Mouse (Mus musculus) activated CD4-positive, CD25-positive, alpha-beta regulatory T cell (primary cell): ENCODE measurements around the gene Ak6. TPM values are rescaled to one million over a fixed set of nuclear protein-coding genes. Genes with fewer than 3 reads are reported as not detected.

ENCODE experiments used
- polyA plus RNA-seq, 2 experiments: library from polyadenylated mRNA; unstranded; fragments of 100-300 nt; shearing (Covaris generic); gene quantifications; one replicate each; pipeline ENCODE4 v1.2.1; 2017

Ak6 gene
- 100 to 1,000 TPM; 116 to 165 TPM for polyA plus RNA-seq

DNA sequence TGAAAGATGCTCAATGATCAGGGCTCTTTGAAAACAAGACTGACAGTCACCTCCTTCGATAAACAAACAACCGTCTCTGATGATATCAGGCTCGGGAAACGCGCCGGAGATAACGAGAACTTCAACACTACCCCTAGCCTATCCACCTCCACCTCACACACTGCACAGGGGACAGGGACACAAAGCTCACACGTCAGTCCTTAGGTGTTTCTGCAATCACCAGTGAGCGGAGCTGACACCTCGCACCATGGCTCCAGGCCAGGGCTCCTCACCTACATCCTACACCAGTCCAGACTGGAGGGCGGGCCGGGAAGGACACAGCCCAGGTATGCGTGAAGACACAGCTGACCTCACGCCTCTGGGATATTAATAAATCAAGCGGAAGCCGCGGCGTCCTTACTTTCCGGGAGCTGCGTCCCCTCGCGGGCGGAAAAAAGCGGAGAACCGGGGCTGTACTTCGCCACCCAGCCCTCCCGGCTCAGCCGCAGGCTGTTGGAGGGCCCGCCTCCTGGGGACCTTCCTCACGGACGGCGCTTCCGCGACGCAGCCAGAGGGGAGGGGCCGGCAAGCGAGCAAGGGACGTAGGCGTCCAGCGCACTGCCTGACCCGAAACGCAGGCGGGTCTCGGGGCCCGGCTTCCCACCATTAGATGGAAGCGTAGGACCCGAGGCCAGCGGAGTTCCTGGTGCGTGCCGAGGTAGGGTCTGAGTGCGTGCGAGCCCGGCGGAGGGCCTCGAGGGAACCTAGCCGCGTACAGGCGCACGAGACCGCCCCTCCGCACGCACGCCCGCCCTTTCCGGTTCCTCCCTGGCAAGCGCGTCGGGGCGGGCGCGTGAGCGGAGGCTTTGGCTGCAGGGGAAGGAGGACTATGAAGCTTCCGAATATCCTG lies at the start of gene Ak6, which contains the start of gene Rad17:
Gene Ak6, plus strand, starts transcription at position 430 of the 889 bp plus-strand sequence.
Gene Rad17, minus strand, starts transcription at position 502 of the 889 bp plus-strand sequence.

DNA sequence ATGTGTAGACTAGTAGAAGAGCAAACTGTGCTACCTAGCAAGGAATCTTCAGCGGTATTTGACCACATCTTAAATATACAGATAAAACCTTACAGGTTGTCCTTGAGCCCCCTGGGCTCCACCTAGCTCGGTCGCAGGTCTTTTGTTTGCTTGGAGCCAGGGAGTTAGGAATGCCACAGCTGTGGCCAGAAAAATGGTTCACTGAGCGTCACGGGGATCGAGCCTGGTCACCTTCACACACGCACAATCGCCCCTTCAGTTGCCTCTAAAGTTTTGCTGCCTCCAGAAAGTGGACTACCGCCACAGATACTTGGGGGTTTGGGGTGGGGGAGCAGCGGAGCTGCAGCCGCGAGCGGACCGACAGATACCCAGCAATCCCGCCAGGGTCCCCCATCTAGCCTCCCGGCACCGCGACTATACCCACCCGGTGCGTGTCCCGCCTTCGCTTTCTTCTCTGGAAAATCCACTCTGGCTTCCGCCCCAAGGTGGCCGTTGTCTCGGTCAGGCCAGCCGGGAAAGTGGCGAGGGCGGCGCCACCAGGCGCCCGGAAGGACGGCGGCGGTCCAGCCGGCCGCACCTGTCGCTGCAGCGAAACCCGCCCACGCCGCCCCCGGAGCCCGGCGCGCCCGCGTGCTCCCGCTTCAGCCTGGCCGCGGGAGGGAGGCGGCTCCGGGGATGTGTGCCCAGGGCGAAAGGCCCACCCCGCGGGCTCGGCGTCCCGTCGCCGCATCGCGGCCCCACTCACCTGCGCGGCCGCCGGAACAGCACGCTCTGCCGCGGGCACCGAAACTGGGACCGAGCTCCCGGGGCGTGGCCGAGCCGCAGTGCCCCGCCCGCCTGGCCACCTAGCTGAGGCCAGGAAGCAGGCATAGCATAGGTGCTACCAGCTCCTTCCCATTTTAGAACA lies 34.3 kb upstream of the Ak6 start, which contains the start of gene Marveld2:
Gene Marveld2, minus strand, starts transcription at position 791 of the 907 bp plus-strand sequence.

DNA sequence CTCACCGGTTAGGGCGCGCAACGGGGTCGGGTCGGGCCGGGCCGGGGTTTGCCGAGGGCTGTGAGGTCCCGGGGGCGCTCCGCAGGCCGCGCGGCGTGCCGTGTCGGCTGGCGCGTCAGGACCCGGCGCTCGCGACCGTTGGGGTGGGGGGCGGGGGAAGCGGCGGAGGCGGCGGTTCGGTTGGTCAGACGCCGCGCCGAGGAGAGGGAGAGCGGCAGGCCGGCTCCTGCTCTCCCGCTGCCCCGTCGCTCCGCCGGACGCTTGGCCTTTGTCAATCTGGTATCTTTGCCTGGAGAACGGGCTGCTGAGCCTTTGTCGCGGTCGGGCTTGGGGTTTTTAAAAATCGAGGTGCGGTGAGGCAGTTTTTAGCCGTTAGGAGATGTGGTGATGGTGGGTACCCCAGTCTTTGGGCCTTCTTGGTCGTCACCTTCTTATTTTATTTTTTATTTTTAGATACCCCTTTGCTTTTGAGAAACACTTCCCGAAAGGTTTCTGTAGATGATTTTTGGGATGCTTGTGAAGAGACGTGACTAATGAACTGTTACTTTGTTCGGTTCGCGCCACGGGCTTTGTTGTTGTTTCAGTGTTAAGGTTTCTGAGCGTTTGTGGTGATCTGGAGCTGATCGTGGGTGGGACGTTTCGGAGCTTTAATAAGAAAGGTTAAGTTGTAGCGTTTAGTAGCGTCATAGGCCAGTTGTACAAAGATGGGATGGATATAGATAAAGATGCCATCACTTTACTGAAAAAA lies 834 bp downstream of the Ak6 start, which contains the start of gene Taf9:
Gene Taf9, plus strand, starts transcription at position 141 of the 748 bp plus-strand sequence.

DNA sequence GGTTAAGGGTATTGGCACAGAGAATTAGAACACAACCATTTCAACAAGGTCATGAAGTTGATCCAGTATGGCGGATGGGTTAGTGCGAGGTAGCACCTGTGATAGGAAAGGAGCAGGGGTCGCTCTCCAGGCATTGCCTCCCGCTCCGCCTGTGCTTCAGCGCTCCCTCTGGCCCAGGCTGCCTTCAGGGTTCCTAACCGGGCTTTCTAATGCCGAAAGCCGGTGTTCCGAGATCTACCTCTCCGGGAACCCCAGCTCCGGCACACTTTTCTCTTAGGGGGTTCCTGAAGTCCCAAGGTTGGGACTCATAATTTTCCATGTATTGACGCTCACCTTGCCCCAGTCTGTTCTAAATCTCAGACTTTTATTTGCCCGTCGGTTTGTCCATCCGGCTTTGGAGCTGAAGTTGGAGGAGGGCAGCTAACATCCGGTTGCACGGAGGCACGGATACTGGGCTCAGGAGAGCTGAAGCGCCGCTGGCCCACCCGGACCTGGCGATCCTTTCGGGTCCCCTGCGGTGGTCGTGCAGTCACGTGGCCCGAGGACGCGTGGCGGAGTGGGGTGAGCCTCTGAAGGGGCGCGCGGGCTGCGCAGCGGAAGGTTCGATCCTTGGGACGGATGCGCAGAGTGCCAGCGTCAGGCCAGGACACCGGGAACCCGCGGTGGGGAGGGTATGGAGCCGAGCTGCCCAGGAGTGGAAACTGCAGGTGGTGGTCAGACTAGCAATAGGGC lies 18.7 kb downstream of the Ak6 start, which contains the start of gene Ccdc125:
Gene Ccdc125, plus strand, starts transcription at position 427 of the 732 bp plus-strand sequence.

Other genes with a start within 250 kb of the Ak6 start
- gene Naip1, start 198.1 kb upstream of the Ak6 start, polyA plus RNA-seq: under 1 TPM in 1 of 2 experiments, not detected in 1; 0.09 TPM
- gene Gtf2h2, start 158.4 kb upstream of the Ak6 start, polyA plus RNA-seq: 10 to 100 TPM; 44.2 to 46.1 TPM
- 1 to 10 TPM in 1 of 2 experiments, not detected in 1; 1.0 TPM for gene Ocln, start 98.3 kb upstream of the Ak6 start, polyA plus RNA-seq
- gene Marveld2, start 34.0 kb upstream of the Ak6 start, polyA plus RNA-seq: 1 to 10 TPM; 5.5 to 8.4 TPM
- gene Rad17, start 72 bp downstream of the Ak6 start, polyA plus RNA-seq: 10 to 100 TPM; 19.3 to 21.0 TPM
- gene Taf9, start 600 bp downstream of the Ak6 start, polyA plus RNA-seq: 1 to 10 TPM; 3.3 to 9.9 TPM
- 10 to 100 TPM; 25.1 to 27.7 TPM for gene Ccdc125, start 18.7 kb downstream of the Ak6 start, polyA plus RNA-seq
- gene Cdk7, start 80.0 kb downstream of the Ak6 start, polyA plus RNA-seq: 10 to 100 TPM; 74.7 to 89.0 TPM
- gene Mrps36, start 93.7 kb downstream of the Ak6 start, polyA plus RNA-seq: 100 to 1,000 TPM in 1 of 2 experiments, 10 to 100 TPM in 1; 89.5 to 102 TPM
- gene Cenph, start 124.9 kb downstream of the Ak6 start, polyA plus RNA-seq: 1 to 10 TPM; 7.1 to 8.8 TPM
- gene Ccnb1, start 135.6 kb downstream of the Ak6 start, polyA plus RNA-seq: 10 to 100 TPM; 21.0 to 26.2 TPM
- gene Slc30a5, start 182.4 kb downstream of the Ak6 start, polyA plus RNA-seq: 10 to 100 TPM; 48.3 to 52.9 TPM